Mouse (Mus musculus): ENCODE measurements at regions not wholly inside any gene's neighbourhood (a gene's known extent, or its start where the extent isn't known, plus 50 kb on each side); places are given as distances from the start of the nearest gene placed in this dataset.

GRCm38 (mm10) chr19:15784644-15785043, 162.5 kb downstream of the Psat1 start:
- Histone ChIP-seq H3K4me2 (ENCODE audit: low read depth, low read length) (no peak overlapping the region), H3K36me3 (ENCODE audit: control insufficient read depth, insufficient read depth) (no peaks in the 10 kb centered on the region), H3K4me3 (ENCODE audit: low read length) (no peak overlapping the region), H3K9me3 (replicated peaks; ENCODE audit: control insufficient read depth, low read length) (no peaks in the 10 kb centered on the region), H3K9ac (ENCODE audit: low read length) (no peak overlapping the region), H3K27ac (ENCODE audit: low read length) (no peak overlapping the region), H3K27me3 (ENCODE audit: control insufficient read depth, insufficient read depth, low read length) (no peaks in the 10 kb centered on the region), H3K4me1 (ENCODE audit: control insufficient read depth, insufficient read depth, low read length) (no peaks in the 10 kb centered on the region)
- no peak for ATAC-seq (replicated peaks; ENCODE audit: extremely low read depth, insufficient read depth, low FRiP score)
- WGBS = 62% methylated on average over 4 of the region's 4 CpGs

- no peak overlapping the region for H3K4me2 ChIP-seq (ENCODE audit: low read depth, low read length)
- H3K27me3 ChIP-seq (ENCODE audit: control insufficient read depth, insufficient read depth, low read length) = no peaks in the 10 kb centered on the region
- H3K9me3 ChIP-seq (replicated peaks; ENCODE audit: control insufficient read depth, low read length) = no peaks in the 10 kb centered on the region
- no peaks in the 10 kb centered on the region for H3K36me3 ChIP-seq (ENCODE audit: control insufficient read depth, insufficient read depth)
- ATAC-seq (replicated peaks; ENCODE audit: extremely low read depth, insufficient read depth, low FRiP score) = no peak
- no peak overlapping the region for H3K27ac ChIP-seq (ENCODE audit: low read length)
- 66% methylated on average over 4 of the region's 4 CpGs for WGBS
- H3K4me3 ChIP-seq (ENCODE audit: low read length) = no peak overlapping the region
- H3K4me1 ChIP-seq (ENCODE audit: control insufficient read depth, insufficient read depth, low read length) = no peaks in the 10 kb centered on the region
- no peak overlapping the region for H3K9ac ChIP-seq (ENCODE audit: low read length)
Observed at GRCm38 (mm10) chr19:15769651-15770050, 177.5 kb downstream of the Psat1 start.

GRCm38 (mm10) chr19:15761086-15761485, 186.1 kb downstream of the Psat1 start:
- no peak for ATAC-seq (replicated peaks; ENCODE audit: extremely low read depth, insufficient read depth, low FRiP score)
- H3K4me1 ChIP-seq (ENCODE audit: control insufficient read depth, insufficient read depth, low read length) = no peaks in the 10 kb centered on the region
- H3K4me3 ChIP-seq (ENCODE audit: low read length) = no peak overlapping the region
- no peak overlapping the region for H3K27ac ChIP-seq (ENCODE audit: low read length)
- no peaks in the 10 kb centered on the region for H3K36me3 ChIP-seq (ENCODE audit: control insufficient read depth, insufficient read depth)
- H3K27me3 ChIP-seq (ENCODE audit: control insufficient read depth, insufficient read depth, low read length) = no peaks in the 10 kb centered on the region
- no peaks in the 10 kb centered on the region for H3K9me3 ChIP-seq (replicated peaks; ENCODE audit: control insufficient read depth, low read length)
- no peak overlapping the region for H3K4me2 ChIP-seq (ENCODE audit: low read depth, low read length)
- no peak overlapping the region for H3K9ac ChIP-seq (ENCODE audit: low read length)
- 89% methylated on average over 4 of the region's 4 CpGs for WGBS

GRCm38 (mm10) chr19:15745026-15745777, 201.9 kb downstream of the Psat1 start:
- H3K4me3 ChIP-seq (ENCODE audit: low read length) = no peak overlapping the region
- ATAC-seq (replicated peaks; ENCODE audit: extremely low read depth, insufficient read depth, low FRiP score) = no peak
- no peaks in the 10 kb centered on the region for H3K4me1 ChIP-seq (ENCODE audit: control insufficient read depth, insufficient read depth, low read length)
- H3K27me3 ChIP-seq (ENCODE audit: control insufficient read depth, insufficient read depth, low read length) = no peaks in the 10 kb centered on the region
- WGBS = 66% methylated on average over 8 of the region's 8 CpGs
- no peaks in the 10 kb centered on the region for H3K9me3 ChIP-seq (replicated peaks; ENCODE audit: control insufficient read depth, low read length)
- no peak overlapping the region for H3K9ac ChIP-seq (ENCODE audit: low read length)
- no peak overlapping the region for H3K27ac ChIP-seq (ENCODE audit: low read length)
- H3K4me2 ChIP-seq (ENCODE audit: low read depth, low read length) = no peak overlapping the region
- H3K36me3 ChIP-seq (ENCODE audit: control insufficient read depth, insufficient read depth) = no peaks in the 10 kb centered on the region

- no peaks in the 10 kb centered on the region for H3K36me3 ChIP-seq (ENCODE audit: control insufficient read depth, insufficient read depth)
- H3K9me3 ChIP-seq (replicated peaks; ENCODE audit: control insufficient read depth, low read length) = no peaks in the 10 kb centered on the region
- no peaks in the 10 kb centered on the region for H3K4me1 ChIP-seq (ENCODE audit: control insufficient read depth, insufficient read depth, low read length)
- no peak overlapping the region for H3K27ac ChIP-seq (ENCODE audit: low read length)
- H3K4me3 ChIP-seq (ENCODE audit: low read length) = no peak overlapping the region
- H3K27me3 ChIP-seq (ENCODE audit: control insufficient read depth, insufficient read depth, low read length) = no peaks in the 10 kb centered on the region
- H3K4me2 ChIP-seq (ENCODE audit: low read depth, low read length) = no peak overlapping the region
- 66% methylated on average over 2 of the region's 2 CpGs for WGBS
- H3K9ac ChIP-seq (ENCODE audit: low read length) = no peak overlapping the region
- no peak for ATAC-seq (replicated peaks; ENCODE audit: extremely low read depth, insufficient read depth, low FRiP score)
Observed at GRCm38 (mm10) chr19:15736200-15736599, 210.9 kb downstream of the Psat1 start.

- Histone ChIP-seq H3K27ac (ENCODE audit: low read length) (no peak overlapping the region), H3K4me2 (ENCODE audit: low read depth, low read length) (no peak overlapping the region), H3K9ac (ENCODE audit: low read length) (no peak overlapping the region), H3K27me3 (ENCODE audit: control insufficient read depth, insufficient read depth, low read length) (no peaks in the 10 kb centered on the region), H3K36me3 (ENCODE audit: control insufficient read depth, insufficient read depth) (no peaks in the 10 kb centered on the region), H3K9me3 (replicated peaks; ENCODE audit: control insufficient read depth, low read length) (no peaks in the 10 kb centered on the region), H3K4me1 (ENCODE audit: control insufficient read depth, insufficient read depth, low read length) (no peaks in the 10 kb centered on the region), H3K4me3 (ENCODE audit: low read length) (no peak overlapping the region)
- WGBS = 61% methylated on average over 13 of the region's 13 CpGs
- ATAC-seq (replicated peaks; ENCODE audit: extremely low read depth, insufficient read depth, low FRiP score) = no peak
Observed at GRCm38 (mm10) chr19:15726785-15727406, 220.2 kb downstream of the Psat1 start.

GRCm38 (mm10) chr19:15692379-15693023, 254.6 kb downstream of the Psat1 start:
- Histone ChIP-seq H3K27ac (ENCODE audit: low read length) (no peak overlapping the region), H3K36me3 (ENCODE audit: control insufficient read depth, insufficient read depth) (no peaks in the 10 kb centered on the region), H3K4me3 (ENCODE audit: low read length) (no peak overlapping the region), H3K4me1 (ENCODE audit: control insufficient read depth, insufficient read depth, low read length) (0 out of 2 replicates have a peak, but pooled peaks cover 3% of the 10 kb centered on the region), H3K4me2 (ENCODE audit: low read depth, low read length) (no peak overlapping the region), H3K27me3 (ENCODE audit: control insufficient read depth, insufficient read depth, low read length) (no peaks in the 10 kb centered on the region), H3K9ac (ENCODE audit: low read length) (no peak overlapping the region), H3K9me3 (replicated peaks; ENCODE audit: control insufficient read depth, low read length) (no peaks in the 10 kb centered on the region)
- no peak for ATAC-seq (replicated peaks; ENCODE audit: extremely low read depth, insufficient read depth, low FRiP score)
- 60% methylated on average over 3 of the region's 3 CpGs for WGBS

- Histone ChIP-seq H3K4me2 (ENCODE audit: low read depth, low read length) (no peak overlapping the region), H3K36me3 (ENCODE audit: control insufficient read depth, insufficient read depth) (no peaks in the 10 kb centered on the region), H3K4me1 (ENCODE audit: control insufficient read depth, insufficient read depth, low read length) (no peaks in the 10 kb centered on the region), H3K9ac (ENCODE audit: low read length) (no peak overlapping the region), H3K4me3 (ENCODE audit: low read length) (no peak overlapping the region), H3K27me3 (ENCODE audit: control insufficient read depth, insufficient read depth, low read length) (no peaks in the 10 kb centered on the region; the same call in 1 of the 2 replicates), H3K9me3 (replicated peaks; ENCODE audit: control insufficient read depth, low read length) (no peaks in the 10 kb centered on the region), H3K27ac (ENCODE audit: low read length) (no peak overlapping the region)
- WGBS = 75% methylated on average over 6 of the region's 6 CpGs
- ATAC-seq (replicated peaks; ENCODE audit: extremely low read depth, insufficient read depth, low FRiP score) = no peak
Observed at GRCm38 (mm10) chr19:15669996-15670395, 277.1 kb downstream of the Psat1 start.

- Histone ChIP-seq H3K27ac (ENCODE audit: low read length) (no peak overlapping the region), H3K9ac (ENCODE audit: low read length) (no peak overlapping the region), H3K9me3 (replicated peaks; ENCODE audit: control insufficient read depth, low read length) (no peaks in the 10 kb centered on the region), H3K4me2 (ENCODE audit: low read depth, low read length) (no peak overlapping the region), H3K4me1 (ENCODE audit: control insufficient read depth, insufficient read depth, low read length) (no peaks in the 10 kb centered on the region), H3K36me3 (ENCODE audit: control insufficient read depth, insufficient read depth) (no peaks in the 10 kb centered on the region), H3K4me3 (ENCODE audit: low read length) (no peak overlapping the region), H3K27me3 (ENCODE audit: control insufficient read depth, insufficient read depth, low read length) (no peaks in the 10 kb centered on the region; the same call in 1 of the 2 replicates)
- no peak for ATAC-seq (replicated peaks; ENCODE audit: extremely low read depth, insufficient read depth, low FRiP score)
- 80% methylated on average over 7 of the region's 7 CpGs for WGBS
Observed at GRCm38 (mm10) chr19:15669541-15669940, 277.6 kb downstream of the Psat1 start.
